Mouse (Mus musculus) cerebellum, adult 2 months (tissue): ENCODE measurements at regions not wholly inside any gene's neighbourhood (a gene's known extent, or its start where the extent isn't known, plus 50 kb on each side); places are given as distances from the start of the nearest gene placed in this dataset.
"Not testable (repeated sequence)": the region's sequence is repeated elsewhere in the genome, so short reads cannot be mapped to it uniquely, and the experiment has no call there.

ENCODE experiments used
- CTCF ChIP-seq: fragments of 200-500 bp; IDR thresholded peaks from 2 replicates; pipeline ENCODE4 v1.5.1; 2011; ENCODE audit warnings: low read depth, mild to moderate bottlenecking, control low read depth, low read length, moderate library complexity, borderline replicate concordance; ENCODE audit not compliant: insufficient read depth
- POLR2A ChIP-seq: fragments of 200-500 bp; IDR thresholded peaks from 2 replicates; pipeline ENCODE4 v1.6.1; 2011; ENCODE audit warnings: low read length, control low read depth, borderline replicate concordance; ENCODE audit not compliant: insufficient read depth

- TF ChIP-seq CTCF, POLR2A: not testable (repeated sequence)
Measured at GRCm38 (mm10) chr3:59539893-59540292, 189.7 kb upstream of the Gm5538 start.
